Mouse (Mus musculus): ENCODE data around the gene Mbnl2. TPM values are rescaled to one million over a fixed set of nuclear protein-coding genes. Genes with fewer than 3 reads are reported as not detected.

The Mbnl2 gene
- total RNA-seq, 2 experiments from 2014 or later, result 269 to 316 TPM

DNA sequence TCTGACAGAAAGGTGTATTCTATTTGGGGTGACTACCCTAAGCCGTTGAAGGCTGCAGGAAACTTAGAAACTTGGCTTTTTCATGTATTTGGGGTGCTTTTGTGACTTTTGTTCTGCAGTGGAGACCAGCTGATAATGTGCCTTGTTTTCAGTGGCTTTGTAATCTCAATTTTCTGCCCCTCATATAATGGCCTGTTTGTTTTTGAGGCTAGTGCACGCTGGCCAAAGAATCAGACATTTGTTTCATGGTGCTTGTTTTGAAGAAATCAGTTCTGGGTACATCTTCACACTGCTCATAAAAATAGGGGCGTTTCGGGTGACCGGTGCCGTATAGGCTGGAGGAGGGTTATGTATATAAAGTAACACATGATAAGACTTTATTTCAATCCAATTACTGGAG, 22.4 kb downstream of the Mbnl2 start:
- no peak for DNase-seq

DNA sequence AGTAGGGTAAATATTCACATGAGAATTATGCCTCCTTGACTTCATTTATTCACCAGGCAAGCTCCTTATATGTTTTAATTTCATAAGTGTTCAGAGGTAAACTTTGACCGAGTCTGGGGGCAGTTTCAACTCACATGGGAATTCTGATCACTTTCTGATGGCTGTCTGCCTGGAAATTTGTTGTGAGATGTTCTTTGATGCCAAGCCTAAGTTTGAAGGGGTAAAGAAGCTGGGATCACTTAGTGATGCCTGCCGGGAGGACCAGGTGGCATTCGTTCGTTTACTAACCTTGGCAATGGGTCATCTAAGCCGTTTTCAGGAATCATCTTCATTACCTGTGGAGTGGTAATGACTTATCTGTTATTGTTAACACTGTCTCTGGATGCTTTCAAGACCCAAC, 23.0 kb downstream of the Mbnl2 start:
- no peak for DNase-seq

DNA sequence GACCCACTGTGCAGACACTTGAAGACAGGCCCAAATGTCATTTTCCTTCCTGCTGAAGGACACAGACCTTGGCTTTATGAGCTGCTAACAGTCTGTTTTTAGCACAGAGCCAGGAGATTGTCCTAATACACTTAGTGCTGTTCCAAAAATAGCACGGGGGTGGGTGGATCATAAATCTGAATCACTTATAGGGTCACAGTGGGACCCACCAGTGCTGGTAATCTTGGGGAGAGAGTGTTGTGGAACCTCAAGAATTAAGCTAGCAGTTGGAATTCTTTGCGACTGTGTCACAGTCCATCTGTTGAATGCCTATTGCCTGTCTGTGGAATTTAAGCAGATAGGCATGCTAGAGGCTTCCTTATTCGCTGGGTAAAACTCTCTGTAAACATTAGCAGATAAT, 24.2 kb downstream of the Mbnl2 start:
- peak; percentile 41 for DNase-seq

DNA sequence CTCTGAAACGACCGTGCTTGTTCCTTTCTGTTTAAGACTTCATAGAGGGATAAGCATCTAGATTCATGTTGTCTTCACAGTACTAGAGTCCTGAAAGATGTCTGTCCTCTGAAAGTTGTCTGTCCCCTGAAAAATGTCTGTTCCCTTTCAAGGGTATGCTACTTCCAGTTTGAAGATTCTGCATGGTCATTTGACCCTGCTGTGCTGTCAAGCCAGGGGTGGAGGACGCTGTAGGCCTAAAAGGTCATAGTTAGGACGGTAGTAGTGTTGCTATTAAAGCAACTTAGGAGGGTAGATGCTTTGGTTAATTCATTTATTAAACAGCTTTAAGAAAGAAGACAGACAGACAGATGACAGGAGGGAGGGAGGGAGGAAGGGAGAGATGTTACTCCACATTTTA, 24.7 kb downstream of the Mbnl2 start:
- DNase-seq, result no peak

DNA sequence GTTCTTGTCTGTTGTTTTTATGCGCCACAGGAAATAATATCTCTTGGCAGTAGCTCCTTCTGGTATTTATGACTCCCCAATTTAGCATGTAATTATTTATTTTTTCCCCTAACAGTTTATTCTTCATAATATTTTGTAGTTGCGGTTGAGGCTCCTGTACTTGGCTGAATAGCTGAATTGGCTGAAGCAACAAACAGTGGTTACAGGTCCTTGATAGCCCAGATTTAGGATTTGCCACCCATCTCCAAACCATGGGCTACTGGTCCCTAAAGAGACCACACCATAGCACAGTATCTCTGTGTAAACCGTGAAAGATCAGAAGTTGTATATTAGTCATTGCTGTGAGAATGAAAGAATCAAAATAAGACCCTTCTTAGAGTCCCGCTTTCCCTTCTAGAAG, 25.3 kb downstream of the Mbnl2 start:
- no peak for DNase-seq

DNA sequence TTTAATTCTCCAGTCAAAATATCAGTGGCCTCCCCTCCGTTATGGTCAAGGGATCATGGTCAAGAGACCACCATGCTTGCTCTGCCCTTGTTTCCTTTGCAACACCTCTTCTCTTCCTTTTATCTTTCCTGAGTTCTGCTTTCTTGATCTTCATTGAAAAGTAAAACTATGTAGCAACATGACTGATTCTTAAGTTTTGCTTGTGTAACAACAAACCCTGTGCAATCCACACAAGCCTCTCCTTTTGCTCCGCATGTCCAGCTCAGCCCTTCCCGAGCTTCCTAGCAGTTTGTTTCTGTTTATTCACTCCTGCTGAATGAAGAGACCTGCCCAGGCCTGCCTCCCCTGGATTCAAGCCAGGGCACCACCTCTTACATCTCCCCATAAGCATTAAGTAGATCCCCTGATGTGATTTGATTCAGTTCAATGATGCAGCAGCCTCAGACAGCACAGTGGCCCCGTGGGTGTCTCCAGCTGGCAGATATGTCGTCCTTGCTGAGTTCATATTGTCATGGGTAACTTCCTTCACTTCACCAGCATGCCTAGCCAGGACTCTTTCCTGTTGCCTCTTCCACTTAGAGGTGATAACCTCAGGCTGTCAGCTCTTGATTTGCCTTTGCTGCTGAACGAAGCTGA, 27.6 kb downstream of the Mbnl2 start:
- no peak for DNase-seq

DNA sequence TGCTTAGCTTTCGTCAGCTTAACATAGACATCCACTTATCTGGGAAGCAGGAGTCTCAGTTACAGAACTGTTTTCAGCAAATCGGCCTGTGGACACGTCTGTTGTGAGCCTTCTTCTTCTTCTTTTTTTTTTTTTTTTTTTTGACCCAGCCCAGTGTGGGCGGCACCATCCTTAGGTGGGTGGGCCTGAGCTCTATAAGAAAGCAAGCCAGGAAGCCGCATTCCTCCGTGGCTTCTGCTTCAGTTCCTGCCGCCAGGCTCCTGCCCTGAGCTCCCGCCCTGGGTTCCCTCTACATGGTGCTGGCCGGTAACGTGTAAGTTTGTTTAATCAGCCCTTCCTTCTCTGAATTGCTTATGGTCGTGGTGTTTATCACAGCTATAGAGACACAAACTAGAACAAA, 30.8 kb downstream of the Mbnl2 start:
- no peak for DNase-seq

DNA sequence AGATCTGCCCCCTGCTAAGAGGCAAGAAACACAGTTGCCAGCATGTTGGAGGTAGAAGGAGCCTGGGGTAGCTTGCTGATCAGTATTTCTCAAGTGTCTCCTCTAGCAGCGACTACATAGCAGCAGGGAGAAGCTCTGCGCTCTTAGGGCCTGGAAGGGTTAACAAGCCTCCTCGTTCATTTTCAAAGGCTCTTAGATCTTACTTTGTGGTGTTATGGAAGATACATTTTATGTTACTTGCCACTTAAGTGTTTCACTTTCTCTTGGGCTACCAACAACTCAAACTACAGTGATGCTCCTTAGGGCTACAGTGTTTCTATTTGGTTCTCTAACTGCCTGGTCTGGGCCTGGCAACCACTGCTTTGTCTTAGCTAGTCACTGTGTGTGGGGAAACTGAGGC, 31.9 kb downstream of the Mbnl2 start:
- DNase-seq, result no peak

DNA sequence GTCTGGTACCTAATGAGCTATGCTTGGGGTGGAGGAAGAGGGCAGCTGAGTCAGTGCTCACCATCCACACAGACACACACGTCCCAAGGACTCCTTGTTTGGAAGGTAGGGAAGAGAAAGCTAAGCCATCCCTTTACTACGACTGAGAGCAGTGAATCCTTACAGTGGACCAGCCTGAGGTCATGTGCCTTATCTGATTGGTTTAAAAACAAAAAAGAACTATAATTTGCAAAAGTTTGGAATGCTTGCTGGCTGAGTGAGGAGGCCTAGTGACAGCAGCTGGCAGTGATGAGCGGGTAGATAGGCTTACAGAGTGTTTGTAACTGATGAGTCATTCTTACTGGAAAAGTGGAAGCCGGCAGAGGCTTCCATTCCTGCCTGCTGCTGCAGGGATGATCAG, 32.5 kb downstream of the Mbnl2 start:
- peak; percentile 53 for DNase-seq

DNA sequence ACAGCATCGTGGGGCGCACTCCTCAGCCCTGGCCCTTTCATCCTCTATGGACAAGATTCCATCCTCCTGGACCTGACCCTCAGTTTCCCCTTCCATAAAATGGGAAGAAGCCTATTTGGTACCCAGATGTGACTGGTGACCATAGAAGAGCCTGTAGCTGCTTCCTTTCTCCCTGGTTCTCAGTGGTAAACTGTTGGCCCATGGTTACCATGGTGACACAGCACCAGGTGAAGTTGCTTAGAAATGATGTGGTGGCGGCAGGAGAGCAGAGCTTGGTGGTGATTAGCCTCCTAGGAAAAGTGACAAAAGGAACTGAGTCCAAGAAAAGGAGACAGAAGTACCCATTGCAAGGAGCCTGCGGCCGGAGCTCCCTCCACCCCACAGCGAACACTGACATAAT, 34.2 kb downstream of the Mbnl2 start:
- DNase-seq, result no peak

DNA sequence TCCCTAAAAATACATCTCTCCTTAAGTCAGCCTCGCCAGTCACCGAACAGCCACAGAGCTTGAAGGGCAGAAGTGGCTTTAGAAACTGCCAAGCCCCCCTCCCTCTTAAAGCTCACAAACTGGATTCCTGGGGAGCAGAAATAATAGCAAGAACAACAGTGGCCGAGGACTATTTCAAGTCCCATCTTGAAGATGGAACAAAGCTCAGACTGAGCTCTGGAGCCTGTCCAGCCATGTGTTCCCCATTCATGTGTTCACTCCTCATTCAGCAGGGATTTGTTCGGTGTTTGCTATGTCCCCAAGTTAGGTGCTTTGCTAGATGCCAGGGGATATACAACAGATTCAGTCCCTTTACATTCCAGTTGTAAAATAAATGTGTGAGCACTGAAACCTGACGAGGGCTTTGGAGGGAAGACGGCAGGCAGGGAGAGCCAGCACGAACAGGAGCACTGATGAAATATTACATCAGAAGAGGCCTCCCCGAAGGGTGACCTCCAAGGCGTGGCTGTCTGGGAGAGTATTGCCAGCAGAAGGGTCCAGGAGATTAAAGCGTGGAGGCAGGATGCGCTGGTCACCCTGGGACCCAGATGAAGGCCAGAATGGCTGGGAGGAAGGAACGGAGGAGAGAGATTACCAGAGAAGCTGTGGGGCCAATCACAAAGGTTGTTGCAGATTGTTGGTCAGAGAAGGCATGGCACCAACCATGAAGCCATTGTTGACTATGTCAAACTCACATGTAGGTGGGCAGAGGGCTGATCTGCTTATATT, 36.0 kb downstream of the Mbnl2 start:
- no peak for DNase-seq

DNA sequence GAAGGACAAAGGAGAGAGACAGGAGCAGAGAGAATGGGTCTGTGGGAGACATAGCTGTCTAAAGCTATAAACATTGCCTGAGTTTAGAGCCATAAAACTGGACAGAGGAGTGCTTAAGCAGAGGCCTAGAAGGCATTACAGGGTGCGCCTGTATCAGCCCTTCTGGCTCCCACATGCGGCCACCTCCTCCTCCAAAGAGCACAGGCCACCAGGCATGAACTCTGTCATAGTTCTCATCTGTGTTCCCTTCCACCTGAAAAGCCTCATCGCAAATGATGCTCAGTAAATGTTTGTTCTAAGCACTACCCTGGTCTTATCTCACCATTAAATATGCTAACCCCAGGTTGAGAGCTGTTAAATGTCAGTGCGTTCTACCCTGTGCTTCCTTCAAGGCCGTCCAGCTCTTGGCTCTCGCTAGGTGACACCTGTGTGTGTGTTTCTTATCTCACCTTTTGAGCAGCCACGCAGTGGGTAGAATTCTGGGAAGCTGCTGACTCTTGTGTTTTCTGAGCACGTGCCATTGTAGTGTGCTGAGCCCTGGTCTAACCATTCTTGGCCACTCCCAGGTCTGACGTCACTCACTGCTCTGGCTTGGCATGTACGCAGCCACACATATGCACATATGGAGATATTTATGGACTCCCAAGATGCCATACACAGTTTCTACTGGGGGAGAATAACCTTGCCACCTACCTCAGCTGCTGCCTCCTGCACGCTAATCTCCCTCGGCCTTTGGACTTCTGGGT, 37.4 kb downstream of the Mbnl2 start:
- DNase-seq, result no peak

DNA sequence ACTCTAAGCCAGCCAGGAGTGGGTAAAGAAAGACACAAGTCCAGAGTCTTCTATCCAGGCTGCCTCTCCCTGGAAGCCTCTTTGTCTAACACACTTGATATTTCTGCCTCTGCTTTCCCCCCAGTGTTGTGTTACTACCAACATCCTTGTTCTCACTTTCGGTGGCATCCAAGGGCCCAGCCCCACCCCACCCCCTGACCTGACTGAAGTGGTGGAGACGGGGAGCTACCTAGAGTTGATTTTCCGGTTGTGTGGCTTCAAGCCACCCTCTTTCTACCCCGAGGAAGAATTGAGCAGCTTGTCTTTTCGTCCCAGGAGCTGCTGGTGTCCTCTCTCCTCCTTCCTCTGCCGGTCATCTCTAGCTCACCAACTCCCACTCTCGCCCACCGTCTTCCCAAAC, 38.0 kb downstream of the Mbnl2 start:
- no peak for DNase-seq

DNA sequence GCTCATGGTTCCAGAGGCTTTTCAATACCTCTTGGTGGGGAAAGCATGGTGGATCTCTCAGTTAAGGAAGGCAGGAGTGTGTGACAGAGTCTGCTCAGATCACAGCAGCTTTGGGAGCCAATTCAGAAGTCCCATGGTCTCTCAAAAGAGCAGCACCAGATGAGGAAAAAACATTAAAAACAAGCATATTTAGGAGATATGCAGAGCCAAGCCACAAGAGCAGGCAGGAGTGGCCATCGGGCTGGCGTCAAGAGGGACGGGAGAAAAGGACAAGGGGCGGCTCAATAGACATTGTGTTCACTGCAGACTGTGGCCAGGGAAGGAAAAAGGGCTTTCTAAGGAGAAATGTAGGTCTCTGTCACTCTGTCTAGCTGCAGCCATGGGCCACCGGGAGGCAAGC, 40.3 kb downstream of the Mbnl2 start:
- DNase-seq, result no peak

DNA sequence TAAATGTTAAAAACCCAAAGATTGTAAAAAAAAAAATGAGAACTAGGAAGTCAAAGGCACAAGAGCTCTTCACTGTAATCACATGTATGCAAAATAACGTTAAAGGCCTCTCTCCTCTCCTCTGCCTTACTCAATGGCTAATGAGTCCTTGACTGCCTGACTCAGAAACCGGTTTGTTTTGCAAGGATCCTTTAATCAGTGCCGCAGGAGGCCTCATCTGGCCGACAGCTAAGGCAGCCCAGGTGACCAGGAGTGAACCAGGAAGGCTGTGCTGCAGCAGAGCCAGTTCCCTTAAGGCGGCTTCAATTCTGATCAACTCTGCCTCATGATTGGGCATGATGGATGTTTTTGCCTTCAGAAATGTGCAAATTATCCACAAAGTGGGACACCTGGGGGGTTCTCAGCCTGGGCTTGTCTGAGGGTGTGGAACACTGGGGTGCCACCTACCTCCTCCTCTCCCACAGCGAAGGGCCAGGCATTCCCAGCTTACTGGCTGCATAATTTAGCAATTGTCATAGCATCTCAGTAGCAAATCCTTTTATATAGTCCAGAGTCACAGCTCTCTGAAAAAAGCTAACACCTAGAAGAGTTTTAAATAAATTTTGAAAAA, 43.0 kb downstream of the Mbnl2 start:
- no peak for DNase-seq

DNA sequence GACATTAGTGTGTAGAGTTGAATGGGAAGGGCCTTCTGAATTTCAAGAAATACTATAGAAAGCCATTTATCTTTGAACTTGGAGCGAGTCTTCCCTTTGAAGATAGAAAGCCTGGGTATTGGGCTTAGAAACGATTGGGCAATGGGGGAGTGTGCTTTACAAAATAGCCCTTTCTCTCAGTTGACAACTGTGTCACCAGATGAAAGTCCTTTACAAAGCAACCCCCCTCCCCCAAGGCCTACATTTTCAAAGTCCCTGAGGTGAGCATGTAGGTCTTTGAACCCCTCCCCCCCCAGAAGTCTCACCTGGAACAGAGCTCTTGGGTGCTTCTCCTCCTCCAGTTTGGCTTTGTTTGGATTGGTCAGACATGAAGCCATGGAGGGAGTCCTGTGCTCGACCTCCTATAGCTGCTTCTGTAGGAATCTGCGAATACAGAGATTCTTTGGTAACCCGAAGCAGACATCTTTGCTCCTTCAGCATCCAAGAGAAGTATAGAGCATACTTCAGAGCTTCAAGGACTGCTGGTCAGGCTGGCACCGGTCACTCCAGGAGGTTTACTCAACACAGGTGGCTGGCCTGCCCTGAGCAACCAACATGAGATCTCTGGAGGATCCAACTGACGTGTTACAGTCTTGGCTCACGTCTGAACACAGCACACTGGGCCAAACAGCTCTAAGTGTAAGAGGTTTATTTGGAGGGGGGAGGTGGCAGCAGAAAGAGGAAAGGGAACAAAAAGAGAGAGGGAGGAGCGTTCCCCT, 43.7 kb downstream of the Mbnl2 start:
- no peak for DNase-seq

DNA sequence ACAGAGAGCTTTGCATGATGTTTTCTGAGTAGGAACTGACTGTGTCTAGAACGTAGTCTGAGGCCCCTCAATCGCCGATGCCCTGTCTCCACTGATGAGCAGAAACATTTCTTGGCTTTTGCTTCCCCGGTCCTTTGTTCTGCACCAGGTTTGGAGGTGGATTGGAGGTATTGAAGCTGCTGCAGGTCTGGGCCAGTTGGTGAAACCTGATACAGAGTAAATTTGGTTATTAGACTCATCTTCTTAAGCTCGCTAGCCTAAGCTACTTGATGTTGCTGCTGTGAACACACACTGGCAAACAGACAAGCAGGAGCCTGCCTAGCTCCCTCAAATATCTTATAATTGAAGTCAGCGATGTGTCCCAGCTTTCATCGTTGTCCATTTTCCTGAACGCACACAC, 46.6 kb downstream of the Mbnl2 start:
- DNase-seq, result no peak

DNA sequence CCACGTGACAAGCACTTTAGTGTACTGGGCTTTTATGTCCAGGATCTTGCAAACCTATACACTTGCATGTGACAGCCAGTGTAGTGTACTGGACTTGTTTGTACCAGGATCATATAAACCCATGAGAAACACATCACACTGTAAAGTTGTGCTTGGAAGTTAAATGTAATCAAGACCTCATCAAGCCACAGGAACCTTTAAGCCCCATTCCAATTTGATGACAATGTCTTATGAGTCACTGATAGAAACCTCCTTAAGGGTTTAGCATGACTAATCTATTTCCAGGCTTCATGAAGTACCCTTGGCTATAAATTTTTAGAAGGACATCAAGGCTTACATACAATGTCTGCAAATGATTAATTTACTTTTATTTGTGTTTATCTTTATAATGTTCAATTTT, 47.6 kb downstream of the Mbnl2 start:
- no peak for DNase-seq

DNA sequence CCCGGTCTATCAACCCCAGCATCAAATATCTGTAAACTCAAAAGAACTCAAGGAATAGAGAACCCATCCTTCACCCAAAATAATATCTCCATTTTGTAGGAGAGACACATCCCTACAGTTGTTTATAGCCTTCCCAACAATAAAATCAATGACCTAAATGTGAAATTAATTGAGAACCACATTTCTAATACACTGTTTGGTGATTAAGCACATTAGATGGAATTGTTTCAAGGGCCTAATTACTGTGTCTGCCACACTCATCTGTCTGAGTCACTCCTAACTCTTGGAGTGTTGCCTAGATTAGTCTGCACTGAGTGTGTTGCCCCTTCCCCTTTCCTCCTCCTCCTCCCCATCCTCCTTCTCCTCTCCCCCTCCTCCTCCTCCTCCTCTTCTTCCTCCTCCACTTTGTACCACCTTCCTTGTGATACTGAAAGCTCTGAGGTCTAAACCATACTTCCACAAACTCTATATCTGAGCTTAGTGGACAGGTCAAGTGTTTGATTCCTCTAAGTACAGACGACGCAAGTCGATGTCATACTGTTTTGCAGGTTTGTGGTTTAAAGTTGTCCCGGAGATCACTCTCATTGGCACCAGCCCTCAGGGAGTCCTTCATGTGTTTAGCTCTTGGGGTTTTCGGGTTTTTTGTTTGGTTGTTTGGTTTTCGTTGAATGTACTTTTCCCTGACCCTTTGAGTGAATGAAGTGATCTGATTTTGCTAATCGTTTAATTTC, 48.8 kb downstream of the Mbnl2 start:
- DNase-seq, result no peak

DNA sequence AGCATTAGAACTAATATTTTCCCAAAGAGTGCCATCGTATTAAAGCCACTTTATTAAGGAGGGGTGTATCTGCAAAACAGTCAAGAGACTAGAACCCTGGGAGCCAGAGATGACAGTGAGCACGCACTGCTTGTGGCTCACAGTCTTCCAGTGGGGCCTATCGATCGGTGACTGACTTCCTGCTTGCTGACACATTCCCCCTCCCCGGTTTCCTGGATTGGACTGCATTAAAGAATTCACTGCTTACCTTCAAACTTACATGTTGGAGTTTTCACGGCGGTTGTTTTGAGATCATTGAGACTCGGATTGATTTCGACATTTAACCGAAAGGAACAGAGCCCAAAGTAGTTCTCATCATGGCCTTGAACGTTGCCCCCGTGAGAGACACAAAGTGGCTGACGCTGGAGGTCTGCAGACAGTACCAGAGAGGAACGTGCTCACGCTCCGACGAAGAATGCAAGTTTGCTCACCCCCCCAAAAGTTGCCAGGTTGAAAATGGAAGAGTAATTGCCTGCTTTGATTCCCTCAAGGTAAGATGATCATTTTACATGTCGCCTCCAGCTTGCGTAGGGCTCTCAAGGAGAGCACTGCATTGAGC, 49.5 kb downstream of the Mbnl2 start:
- DNase-seq, result no peak

DNA sequence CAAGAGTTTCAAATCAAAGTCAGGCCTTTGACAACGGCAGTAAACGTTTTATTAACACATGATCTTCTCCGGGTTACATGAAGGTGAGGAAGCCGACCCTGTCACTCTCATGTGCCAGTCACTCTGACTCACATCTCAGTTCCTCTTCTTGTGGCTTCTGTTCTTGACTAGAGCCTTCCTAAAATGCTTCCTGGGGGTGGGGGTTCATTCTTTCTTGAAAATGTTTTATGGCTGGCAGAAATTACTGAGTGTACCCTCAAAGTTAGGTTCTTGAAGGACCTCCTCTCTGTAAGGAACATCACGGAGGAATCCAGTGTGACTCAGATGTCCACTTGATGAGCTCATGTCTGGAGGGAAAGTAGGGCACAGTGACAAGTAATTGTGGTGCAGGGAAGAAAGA, 50.2 kb downstream of the Mbnl2 start:
- no peak for DNase-seq

Measured in gastrocnemius, postnatal 25 days (tissue).